Mouse (Mus musculus): ENCODE data around the gene Foxk1. TPM values are rescaled to one million over a fixed set of nuclear protein-coding genes. Genes with fewer than 3 reads are reported as not detected.

The Foxk1 gene
- polyA plus RNA-seq, 1 experiment from 2014 or later: 6.7 TPM

DNA sequence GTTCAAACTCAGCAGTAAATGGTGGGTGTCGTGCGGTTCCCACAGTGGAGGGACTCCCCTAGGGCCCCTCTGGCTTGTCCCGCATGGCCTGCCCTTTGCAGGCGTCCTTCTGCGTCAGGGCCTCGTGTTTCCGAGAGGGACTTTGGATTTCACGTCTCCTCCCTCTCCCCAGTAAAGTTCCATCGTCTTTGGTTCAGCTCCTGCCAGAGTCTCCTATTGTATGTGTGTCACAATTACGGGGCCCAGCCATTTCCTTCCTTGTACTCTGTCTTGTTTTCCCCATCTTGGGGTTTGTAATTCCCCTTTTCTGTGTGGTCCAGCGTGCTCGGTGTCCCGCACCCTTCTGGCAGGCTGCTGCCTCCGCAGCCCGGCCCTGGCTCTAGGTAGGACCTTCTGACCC lies 42.2 kb downstream of the Foxk1 start:
- no peak for ATAC-seq
- Histone ChIP-seq H3K9me3 (replicated peaks; ENCODE audit: control insufficient read depth, low read length, poor library complexity, severe bottlenecking) (no peaks in the 10 kb centered on the region), H3K36me3 (ENCODE audit: control insufficient read depth, insufficient read depth, low read length) (no peaks in the 10 kb centered on the region), H3K4me3 (ENCODE audit: low read depth, low read length) (no peak overlapping the region), H3K27me3 (ENCODE audit: control insufficient read depth, insufficient read depth, low read depth, low read length) (no peaks in the 10 kb centered on the region), H3K4me2 (ENCODE audit: low read length) (no peak overlapping the region), H3K9ac (ENCODE audit: low read depth, low read length) (no peak overlapping the region), H3K4me1 (ENCODE audit: control insufficient read depth, insufficient read depth, low read length) (peaks cover 31% of the 10 kb centered on the region), H3K27ac (ENCODE audit: low read length) (no peak overlapping the region)
- 59% methylated on average over 15 of the region's 15 CpGs for WGBS

- peaks cover 31% of the 10 kb centered on the region for H3K4me1 ChIP-seq (ENCODE audit: control insufficient read depth, insufficient read depth, low read length)
- no peak overlapping the region for H3K4me2 ChIP-seq (ENCODE audit: low read length)
- WGBS: 72% methylated on average over 14 of the region's 14 CpGs
Measured at GRCm38 (mm10) chr5:142443994-142444393, 42.7 kb downstream of the Foxk1 start.

DNA sequence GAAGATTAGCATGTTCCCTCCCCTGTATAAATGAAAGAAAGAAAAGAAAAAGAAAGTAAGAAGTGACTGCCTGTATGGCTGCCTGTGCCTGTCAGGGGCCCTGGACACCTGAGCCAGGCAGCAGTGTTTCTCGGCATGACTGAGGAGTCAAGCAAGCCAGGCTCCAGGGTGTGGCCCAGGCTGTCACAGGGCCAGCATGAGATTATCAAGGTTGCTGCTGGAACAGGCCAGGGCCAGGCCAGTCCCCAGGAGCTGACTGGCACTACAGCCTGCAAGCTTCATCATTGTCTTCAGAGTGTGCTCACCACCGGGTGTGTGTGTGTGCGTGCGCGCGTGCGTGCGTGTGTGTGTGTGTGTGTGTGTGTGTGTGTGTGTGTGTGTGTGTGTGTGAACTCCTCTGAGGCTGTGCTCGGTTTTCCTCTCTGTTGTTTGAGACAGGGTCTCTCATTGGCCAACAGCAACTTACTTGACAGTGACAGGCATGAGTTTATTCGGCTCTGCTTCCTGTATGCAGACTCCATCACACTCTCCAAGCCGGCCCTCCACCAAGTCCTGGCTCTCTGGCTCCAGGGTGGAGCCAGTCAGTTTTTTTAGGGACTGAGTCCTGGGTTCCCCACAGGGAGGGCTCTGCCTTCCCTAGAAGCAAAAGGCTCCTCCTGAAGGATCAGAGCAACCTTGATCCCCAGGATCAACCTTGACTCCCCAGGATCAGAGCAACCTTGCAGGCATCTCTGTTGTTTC lies 43.7 kb downstream of the Foxk1 start:
- no peak overlapping the region for H3K9ac ChIP-seq (ENCODE audit: low read depth, low read length)
- H3K36me3 ChIP-seq (ENCODE audit: control insufficient read depth, insufficient read depth, low read length): no peaks in the 10 kb centered on the region
- H3K27me3 ChIP-seq (ENCODE audit: control insufficient read depth, insufficient read depth, low read depth, low read length): no peaks in the 10 kb centered on the region
- H3K4me3 ChIP-seq (ENCODE audit: low read depth, low read length): no peak overlapping the region
- ATAC-seq: no peak
- H3K4me2 ChIP-seq (ENCODE audit: low read length): no peak overlapping the region
- H3K4me1 ChIP-seq (ENCODE audit: control insufficient read depth, insufficient read depth, low read length): peaks cover 25% of the 10 kb centered on the region
- 58% methylated on average over 7 of the region's 11 CpGs for WGBS
- H3K27ac ChIP-seq (ENCODE audit: low read length): no peak overlapping the region
- no peaks in the 10 kb centered on the region for H3K9me3 ChIP-seq (replicated peaks; ENCODE audit: control insufficient read depth, low read length, poor library complexity, severe bottlenecking)

More at GRCm38 (mm10) chr5:142443994-142444393, 42.7 kb downstream of the Foxk1 start:
- Histone ChIP-seq H3K9me3 (replicated peaks; ENCODE audit: control insufficient read depth, low read length, poor library complexity, severe bottlenecking) (no peaks in the 10 kb centered on the region), H3K27me3 (ENCODE audit: control insufficient read depth, insufficient read depth, low read depth, low read length) (no peaks in the 10 kb centered on the region), H3K36me3 (ENCODE audit: control insufficient read depth, insufficient read depth, low read length) (no peaks in the 10 kb centered on the region), H3K4me3 (ENCODE audit: low read depth, low read length) (no peak overlapping the region), H3K9ac (ENCODE audit: low read depth, low read length) (no peak overlapping the region), H3K27ac (ENCODE audit: low read length) (no peak overlapping the region)
- no peak for ATAC-seq

DNA sequence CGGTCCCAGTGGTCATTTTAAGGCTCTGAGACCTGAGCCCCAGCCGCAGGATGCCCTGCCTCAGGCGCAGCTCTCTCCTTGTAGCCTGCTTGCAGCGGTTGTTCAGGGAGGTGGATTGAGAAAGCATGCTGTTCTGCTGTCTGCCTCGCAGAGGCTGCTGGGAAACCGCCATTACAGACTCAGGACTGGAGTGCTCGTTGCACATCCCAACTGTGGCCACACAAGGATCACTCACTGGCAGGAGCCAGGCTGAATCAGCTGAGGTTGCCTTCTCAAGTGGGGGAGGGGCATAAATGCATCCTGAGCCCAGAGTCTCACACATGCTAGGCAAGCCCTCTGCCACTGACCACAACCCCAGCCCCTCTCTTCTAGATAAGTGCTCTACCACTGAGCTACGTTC lies 44.4 kb downstream of the Foxk1 start:
- 37% methylated on average over 8 of the region's 8 CpGs for WGBS
- no peak overlapping the region for H3K4me2 ChIP-seq (ENCODE audit: low read length)
- H3K4me1 ChIP-seq (ENCODE audit: control insufficient read depth, insufficient read depth, low read length): peaks cover 17% of the 10 kb centered on the region
- no peak overlapping the region for H3K9ac ChIP-seq (ENCODE audit: low read depth, low read length)
- H3K27me3 ChIP-seq (ENCODE audit: control insufficient read depth, insufficient read depth, low read depth, low read length): no peaks in the 10 kb centered on the region
- no peaks in the 10 kb centered on the region for H3K9me3 ChIP-seq (replicated peaks; ENCODE audit: control insufficient read depth, low read length, poor library complexity, severe bottlenecking)
- no peak for ATAC-seq
- no peak overlapping the region for H3K4me3 ChIP-seq (ENCODE audit: low read depth, low read length)
- no peak overlapping the region for H3K27ac ChIP-seq (ENCODE audit: low read length)
- H3K36me3 ChIP-seq (ENCODE audit: control insufficient read depth, insufficient read depth, low read length): no peaks in the 10 kb centered on the region

- Histone ChIP-seq H3K9ac (ENCODE audit: low read depth, low read length) (peak overlapping the region; percentile 23; the same call in 1 of the 2 replicates), H3K36me3 (ENCODE audit: control insufficient read depth, insufficient read depth, low read length) (no peaks in the 10 kb centered on the region), H3K4me3 (ENCODE audit: low read depth, low read length) (no peak overlapping the region), H3K4me1 (ENCODE audit: control insufficient read depth, insufficient read depth, low read length) (peaks cover 12% of the 10 kb centered on the region), H3K27ac (ENCODE audit: low read length) (peak overlapping the region; percentile 50; the same call in 1 of the 2 replicates), H3K9me3 (replicated peaks; ENCODE audit: control insufficient read depth, low read length, poor library complexity, severe bottlenecking) (no peaks in the 10 kb centered on the region), H3K4me2 (ENCODE audit: low read length) (no peak overlapping the region), H3K27me3 (ENCODE audit: control insufficient read depth, insufficient read depth, low read depth, low read length) (no peaks in the 10 kb centered on the region)
- WGBS: 9% methylated on average over 9 of the region's 9 CpGs
- peak; percentile 57; the same call in 1 of the 2 replicates for ATAC-seq
Measured at GRCm38 (mm10) chr5:142448076-142448475, 46.8 kb downstream of the Foxk1 start.

GRCm38 (mm10) chr5:142448623-142449022 lies 47.3 kb downstream of the Foxk1 start:
- Histone ChIP-seq H3K4me2 (ENCODE audit: low read length) (no peak overlapping the region), H3K36me3 (ENCODE audit: control insufficient read depth, insufficient read depth, low read length) (peaks cover 2% of the 10 kb centered on the region; the same call in 1 of the 2 replicates), H3K9ac (ENCODE audit: low read depth, low read length) (no peak overlapping the region), H3K9me3 (replicated peaks; ENCODE audit: control insufficient read depth, low read length, poor library complexity, severe bottlenecking) (no peaks in the 10 kb centered on the region), H3K27me3 (ENCODE audit: control insufficient read depth, insufficient read depth, low read depth, low read length) (no peaks in the 10 kb centered on the region), H3K4me3 (ENCODE audit: low read depth, low read length) (no peak overlapping the region), H3K4me1 (ENCODE audit: control insufficient read depth, insufficient read depth, low read length) (peaks cover 12% of the 10 kb centered on the region), H3K27ac (ENCODE audit: low read length) (no peak overlapping the region)
- no peak for ATAC-seq
- 75% methylated on average over 12 of the region's 12 CpGs for WGBS

DNA sequence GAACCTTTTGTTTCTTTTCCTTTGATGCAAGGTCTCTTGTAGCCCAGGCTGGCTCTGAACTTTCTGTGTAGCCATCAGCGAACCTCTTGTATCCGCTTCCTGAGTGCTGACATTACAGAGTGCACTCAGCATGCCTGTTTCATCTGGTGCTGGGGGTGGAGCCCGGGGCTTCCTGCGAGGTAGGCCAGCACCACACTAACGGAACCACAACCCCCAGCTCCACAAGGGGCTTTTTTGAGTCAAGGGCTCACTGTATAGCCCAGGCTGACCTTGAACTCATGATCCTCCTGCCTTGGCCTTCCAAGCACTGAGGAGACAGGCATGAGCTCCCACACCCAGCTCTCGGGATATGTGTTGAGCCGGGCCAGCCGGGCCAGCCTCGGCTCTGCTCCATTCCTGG lies 49.5 kb downstream of the Foxk1 start:
- Histone ChIP-seq H3K9ac (ENCODE audit: low read depth, low read length) (no peak overlapping the region), H3K27me3 (ENCODE audit: control insufficient read depth, insufficient read depth, low read depth, low read length) (no peaks in the 10 kb centered on the region), H3K9me3 (replicated peaks; ENCODE audit: control insufficient read depth, low read length, poor library complexity, severe bottlenecking) (no peaks in the 10 kb centered on the region), H3K27ac (ENCODE audit: low read length) (no peak overlapping the region), H3K36me3 (ENCODE audit: control insufficient read depth, insufficient read depth, low read length) (peaks cover 10% of the 10 kb centered on the region; the same call in 1 of the 2 replicates), H3K4me2 (ENCODE audit: low read length) (no peak overlapping the region), H3K4me1 (ENCODE audit: control insufficient read depth, insufficient read depth, low read length) (peaks cover 3% of the 10 kb centered on the region), H3K4me3 (ENCODE audit: low read depth, low read length) (no peak overlapping the region)
- ATAC-seq: no peak
- 88% methylated on average over 9 of the region's 9 CpGs for WGBS

DNA sequence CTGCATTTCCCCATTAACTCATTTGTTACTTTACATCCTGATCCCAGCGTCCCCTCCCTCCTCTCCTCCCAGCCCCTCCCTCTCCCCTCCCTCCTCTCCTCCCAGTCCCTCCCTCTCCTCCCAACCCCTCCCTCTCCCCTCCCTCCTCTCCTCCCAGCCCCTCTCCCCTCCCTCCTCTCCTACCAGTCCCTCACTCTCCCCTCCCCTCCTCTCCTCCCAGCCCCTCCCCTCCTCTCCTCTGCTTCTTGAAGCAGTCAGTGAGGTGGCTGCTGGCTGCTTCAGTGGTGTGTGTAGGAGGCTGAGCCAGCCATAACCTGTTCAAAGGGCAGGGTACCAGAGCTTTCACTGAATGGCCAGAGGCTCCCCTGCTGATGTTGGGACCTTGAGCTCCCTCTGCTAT lies 50.5 kb downstream of the Foxk1 start:
- WGBS: 17% methylated on average over 1 of the region's 1 CpGs
- Histone ChIP-seq H3K4me3 (ENCODE audit: low read depth, low read length) (no peak overlapping the region), H3K27ac (ENCODE audit: low read length) (no peak overlapping the region), H3K9me3 (replicated peaks; ENCODE audit: control insufficient read depth, low read length, poor library complexity, severe bottlenecking) (no peaks in the 10 kb centered on the region), H3K4me2 (ENCODE audit: low read length) (no peak overlapping the region), H3K4me1 (ENCODE audit: control insufficient read depth, insufficient read depth, low read length) (peaks cover 3% of the 10 kb centered on the region), H3K27me3 (ENCODE audit: control insufficient read depth, insufficient read depth, low read depth, low read length) (no peaks in the 10 kb centered on the region), H3K9ac (ENCODE audit: low read depth, low read length) (no peak overlapping the region), H3K36me3 (ENCODE audit: control insufficient read depth, insufficient read depth, low read length) (peaks cover 14% of the 10 kb centered on the region)
- ATAC-seq: no peak

GRCm38 (mm10) chr5:142453742-142454141 lies 52.4 kb downstream of the Foxk1 start:
- Histone ChIP-seq H3K4me3 (ENCODE audit: low read depth, low read length) (no peak overlapping the region), H3K4me1 (ENCODE audit: control insufficient read depth, insufficient read depth, low read length) (no peaks in the 10 kb centered on the region), H3K36me3 (ENCODE audit: control insufficient read depth, insufficient read depth, low read length) (peaks cover 27% of the 10 kb centered on the region), H3K4me2 (ENCODE audit: low read length) (no peak overlapping the region), H3K9me3 (replicated peaks; ENCODE audit: control insufficient read depth, low read length, poor library complexity, severe bottlenecking) (no peaks in the 10 kb centered on the region), H3K27me3 (ENCODE audit: control insufficient read depth, insufficient read depth, low read depth, low read length) (no peaks in the 10 kb centered on the region), H3K9ac (ENCODE audit: low read depth, low read length) (no peak overlapping the region), H3K27ac (ENCODE audit: low read length) (no peak overlapping the region)
- WGBS: 93% methylated on average over 13 of the region's 13 CpGs
- ATAC-seq: no peak
